Mouse (Mus musculus): ENCODE data around the gene Il17rd.
A peak's percentile ranks its signal among the peaks of the same experiment; 100 is the strongest.

The Il17rd gene

GRCm38 (mm10) chr14:27094247-27094646, 55.5 kb downstream of the Il17rd start:
- DNase-seq (ENCODE audit: low read depth, low spot score), result no peak

- DNase-seq (ENCODE audit: low read depth, low spot score), result no peak
Observed at GRCm38 (mm10) chr14:27096133-27096532, 57.4 kb downstream of the Il17rd start.

- DNase-seq (ENCODE audit: low read depth, low spot score), result peak; percentile 79
Observed at GRCm38 (mm10) chr14:27096779-27097178, 58.0 kb downstream of the Il17rd start.

GRCm38 (mm10) chr14:27101735-27102134, 63.0 kb downstream of the Il17rd start:
- no peak for DNase-seq (ENCODE audit: low read depth, low spot score)

GRCm38 (mm10) chr14:27102720-27103119, 64.0 kb downstream of the Il17rd start:
- no peak for DNase-seq (ENCODE audit: low read depth, low spot score)

GRCm38 (mm10) chr14:27105731-27106457, 67.2 kb downstream of the Il17rd start:
- no peak for DNase-seq (ENCODE audit: low read depth, low spot score)

GRCm38 (mm10) chr14:27108748-27109504, 70.2 kb downstream of the Il17rd start:
- no peak for DNase-seq (ENCODE audit: low read depth, low spot score)

GRCm38 (mm10) chr14:27114362-27115274, 75.9 kb downstream of the Il17rd start, which contains the start of gene Arhgef3:
TSS of gene Arhgef3 (plus strand) at chr14:27114899.
- DNase-seq (ENCODE audit: low read depth, low spot score), result no peak

GRCm38 (mm10) chr14:27115275-27115660, 76.5 kb downstream of the Il17rd start:
- no peak for DNase-seq (ENCODE audit: low read depth, low spot score)

GRCm38 (mm10) chr14:27115991-27116390, 77.2 kb downstream of the Il17rd start:
- DNase-seq (ENCODE audit: low read depth, low spot score), result no peak

- DNase-seq (ENCODE audit: low read depth, low spot score), result no peak
Observed at GRCm38 (mm10) chr14:27116577-27117165, 77.9 kb downstream of the Il17rd start.

- DNase-seq (ENCODE audit: low read depth, low spot score), result no peak
Observed at GRCm38 (mm10) chr14:27118546-27118945, 79.8 kb downstream of the Il17rd start.

- no peak for DNase-seq (ENCODE audit: low read depth, low spot score)
Observed at GRCm38 (mm10) chr14:27122646-27123045, 83.9 kb downstream of the Il17rd start.

- no peak for DNase-seq (ENCODE audit: low read depth, low spot score)
Observed at GRCm38 (mm10) chr14:27123543-27123942, 84.8 kb downstream of the Il17rd start.

- DNase-seq (ENCODE audit: low read depth, low spot score), result no peak
Observed at GRCm38 (mm10) chr14:27130031-27130430, 91.3 kb downstream of the Il17rd start.

GRCm38 (mm10) chr14:27130676-27131075, 91.9 kb downstream of the Il17rd start:
- DNase-seq (ENCODE audit: low read depth, low spot score), result no peak

- no peak for DNase-seq (ENCODE audit: low read depth, low spot score)
Observed at GRCm38 (mm10) chr14:27131521-27131920, 92.8 kb downstream of the Il17rd start.

GRCm38 (mm10) chr14:27138891-27139290, 100.2 kb downstream of the Il17rd start:
- no peak for DNase-seq (ENCODE audit: low read depth, low spot score)

- DNase-seq (ENCODE audit: low read depth, low spot score), result no peak
Observed at GRCm38 (mm10) chr14:27139968-27140367, 101.2 kb downstream of the Il17rd start.

GRCm38 (mm10) chr14:27141486-27141885, 102.7 kb downstream of the Il17rd start:
- no peak for DNase-seq (ENCODE audit: low read depth, low spot score)

GRCm38 (mm10) chr14:27142680-27143079, 103.9 kb downstream of the Il17rd start:
- DNase-seq (ENCODE audit: low read depth, low spot score), result no peak

All from retina, postnatal 7 days (tissue).